Mouse (Mus musculus) forebrain, embryonic 11.5 days (tissue): ENCODE results near the gene Plrg1. TPM values are rescaled to one million over a fixed set of nuclear protein-coding genes. Genes with fewer than 3 reads are reported as not detected.

Experiments
- ATAC-seq: fragments of 200-750 bp; cut with Nextera tagmentation; replicated peaks from 2 replicates; pipeline ENCODE4 v1.8.0; 2017; ENCODE audit warnings: moderate TSS enrichment; ENCODE audit not compliant: low FRiP score
- DNase-seq: peaks from one replicate; pipeline ENCODE4 v3.0.0-alpha.2; 2017; ENCODE audit warnings: low spot score
- H3K27ac ChIP-seq: fragments of 300-500 bp; sonication (generic); 2 replicates; pipeline ENCODE4 v1.5.1; 2014; ENCODE audit warnings: low read depth, low read length
- H3K27me3 ChIP-seq: fragments of 300-500 bp; sonication (generic); 2 replicates; pipeline ENCODE4 v1.6.1; 2014; ENCODE audit warnings: mild to moderate bottlenecking, low read length, mixed read lengths; ENCODE audit not compliant: control insufficient read depth, insufficient read depth
- H3K36me3 ChIP-seq: fragments of 300-500 bp; sonication (generic); 2 replicates; pipeline ENCODE4 v1.6.1; 2014; ENCODE audit warnings: mild to moderate bottlenecking, low read length, moderate library complexity, mixed read lengths; ENCODE audit not compliant: control insufficient read depth, insufficient read depth
- H3K4me1 ChIP-seq: fragments of 300-500 bp; sonication (generic); replicated peaks from 2 replicates; pipeline ENCODE4 v1.6.1; 2014; ENCODE audit warnings: low read length, mixed read lengths; ENCODE audit not compliant: control insufficient read depth, insufficient read depth
- H3K4me2 ChIP-seq: fragments of 300-500 bp; sonication (generic); 2 replicates; pipeline ENCODE4 v1.6.1; 2014; ENCODE audit warnings: low read depth, mild to moderate bottlenecking, low read length, moderate library complexity, mixed read lengths; ENCODE audit not compliant: severe bottlenecking
- H3K4me3 ChIP-seq: fragments of 300-500 bp; sonication (generic); 2 replicates; pipeline ENCODE4 v1.5.1; 2014; ENCODE audit warnings: low read depth, low read length
- H3K9ac ChIP-seq: fragments of 300-500 bp; sonication (generic); 2 replicates; pipeline ENCODE4 v1.6.1; 2014; ENCODE audit warnings: low read length
- H3K9me3 ChIP-seq: fragments of 300-500 bp; sonication (generic); 2 replicates; pipeline ENCODE4 v1.6.1; 2016; ENCODE audit warnings: low read length, mixed read lengths; ENCODE audit not compliant: control insufficient read depth
- WGBS: fragments of 180-500 bp; shearing (Covaris S2); extraction: QIAGEN DNeasy Blood & Tissue Kit; methylation state at CpG from one replicate; pipeline ENCODE4 v1.1.7; 2014; 5-methylcytosine and 5-hydroxymethylcytosine counted together
- polyA plus RNA-seq: library from polyadenylated mRNA; unstranded; fragments of >200 nt; fragmentation: Nextera tagmentation; extraction: Ambion mirVana; gene quantifications from 2 replicates; pipeline ENCODE4 v1.2.1, GENCODE M21; 2014

Plrg1 gene
- polyA plus RNA-seq, 1 experiment from 2014 or later, result 129 TPM

GRCm38 (mm10) chr3:83039666-83040065 lies 15.7 kb upstream of the Plrg1 start:
- H3K36me3 ChIP-seq, result no peaks in the 10 kb centered on the region
- H3K27me3 ChIP-seq, result no peaks in the 10 kb centered on the region
- H3K4me1 ChIP-seq, result no peaks in the 10 kb centered on the region
- H3K4me3 ChIP-seq, result no peak overlapping the region
- no peak overlapping the region for H3K4me2 ChIP-seq
- no peaks in the 10 kb centered on the region for H3K9me3 ChIP-seq
- 76% methylated on average over 4 of the region's 4 CpGs for WGBS
- H3K27ac ChIP-seq, result no peak overlapping the region
- H3K9ac ChIP-seq, result no peak overlapping the region
- ATAC-seq, result no peak
- no peak for DNase-seq

GRCm38 (mm10) chr3:83042451-83042850 lies 12.9 kb upstream of the Plrg1 start:
- ATAC-seq, result no peak
- Histone ChIP-seq H3K9me3 (no peaks in the 10 kb centered on the region), H3K27ac (no peak overlapping the region), H3K4me2 (no peak overlapping the region), H3K9ac (no peak overlapping the region), H3K27me3 (no peaks in the 10 kb centered on the region), H3K4me1 (no peaks in the 10 kb centered on the region), H3K4me3 (no peak overlapping the region), H3K36me3 (no peaks in the 10 kb centered on the region)
- no peak for DNase-seq
- WGBS, result 89% methylated on average over 5 of the region's 5 CpGs

- no peak overlapping the region for H3K27ac ChIP-seq
- H3K4me2 ChIP-seq, result no peak overlapping the region
- H3K9ac ChIP-seq, result no peak overlapping the region
- H3K36me3 ChIP-seq, result no peaks in the 10 kb centered on the region
- no peak overlapping the region for H3K4me3 ChIP-seq
- no peaks in the 10 kb centered on the region for H3K27me3 ChIP-seq
- no peaks in the 10 kb centered on the region for H3K9me3 ChIP-seq
- WGBS, result 91% methylated on average over 11 of the region's 11 CpGs
- H3K4me1 ChIP-seq, result no peaks in the 10 kb centered on the region
- ATAC-seq, result no peak
- no peak for DNase-seq
Measured at GRCm38 (mm10) chr3:83046649-83047048, 8.7 kb upstream of the Plrg1 start.

- WGBS, result 89% methylated on average over 8 of the region's 8 CpGs
- Histone ChIP-seq H3K27ac (no peak within 1 kb of the TSS), H3K9ac (no peak within 1 kb of the TSS), H3K4me3 (no peak within 1 kb of the TSS), H3K9me3 (no peaks in the 10 kb centered on the region), H3K4me1 (no peaks in the 10 kb centered on the region), H3K4me2 (no peak within 1 kb of the TSS), H3K27me3 (no peaks in the 10 kb centered on the region), H3K36me3 (no peaks in the 10 kb centered on the region)
- no peak for ATAC-seq
- no peak for DNase-seq
Measured at GRCm38 (mm10) chr3:83049680-83050079, 5.6 kb upstream of the Plrg1 start, which contains the start of gene Fgb. Gene Fgb (minus strand): TSS chr3:83049863.

GRCm38 (mm10) chr3:83050661-83051060 lies 4.7 kb upstream of the Plrg1 start:
- Histone ChIP-seq H3K4me2 (no peak overlapping the region), H3K4me1 (no peaks in the 10 kb centered on the region), H3K9me3 (no peaks in the 10 kb centered on the region), H3K27ac (no peak overlapping the region), H3K27me3 (no peaks in the 10 kb centered on the region), H3K9ac (no peak overlapping the region), H3K36me3 (no peaks in the 10 kb centered on the region), H3K4me3 (no peak overlapping the region)
- no peak for DNase-seq
- no peak for ATAC-seq
- 77% methylated on average over 5 of the region's 5 CpGs for WGBS

GRCm38 (mm10) chr3:83052102-83052501 lies 3.2 kb upstream of the Plrg1 start:
- Histone ChIP-seq H3K4me1 (peaks cover 3% of the 10 kb centered on the region; the same call in 1 of the 2 replicates), H3K9ac (no peak overlapping the region), H3K9me3 (no peaks in the 10 kb centered on the region), H3K36me3 (no peaks in the 10 kb centered on the region; the same call in 1 of the 2 replicates), H3K27ac (no peak overlapping the region), H3K4me3 (no peak overlapping the region), H3K4me2 (no peak overlapping the region), H3K27me3 (no peaks in the 10 kb centered on the region)
- DNase-seq (no peak), ATAC-seq (no peak)
- WGBS, result 91% methylated on average over 5 of the region's 5 CpGs

- no peak overlapping the region for H3K27ac ChIP-seq
- H3K27me3 ChIP-seq, result no peaks in the 10 kb centered on the region
- no peak overlapping the region for H3K4me3 ChIP-seq
- H3K9me3 ChIP-seq, result no peaks in the 10 kb centered on the region
- 89% methylated on average over 7 of the region's 7 CpGs for WGBS
- H3K9ac ChIP-seq, result no peak overlapping the region
- H3K36me3 ChIP-seq, result no peaks in the 10 kb centered on the region; the same call in 1 of the 2 replicates
- DNase-seq, result no peak
- peaks cover 3% of the 10 kb centered on the region; the same call in 1 of the 2 replicates for H3K4me1 ChIP-seq
- no peak overlapping the region for H3K4me2 ChIP-seq
- ATAC-seq, result no peak
Measured at GRCm38 (mm10) chr3:83053126-83053525, 2.2 kb upstream of the Plrg1 start.

- no peaks in the 10 kb centered on the region for H3K27me3 ChIP-seq
- no peak overlapping the region for H3K4me3 ChIP-seq
- no peak overlapping the region for H3K27ac ChIP-seq
- no peak overlapping the region for H3K4me2 ChIP-seq
- ATAC-seq (no peak), DNase-seq (no peak)
- H3K9me3 ChIP-seq, result no peaks in the 10 kb centered on the region
- WGBS, result 38% methylated on average over 10 of the region's 10 CpGs
- H3K4me1 ChIP-seq, result peaks cover 3% of the 10 kb centered on the region; the same call in 1 of the 2 replicates
- H3K9ac ChIP-seq, result no peak overlapping the region
- H3K36me3 ChIP-seq, result no peaks in the 10 kb centered on the region; the same call in 1 of the 2 replicates
Measured at GRCm38 (mm10) chr3:83053758-83054157, 1.6 kb upstream of the Plrg1 start.

GRCm38 (mm10) chr3:83054759-83055158 lies 563 bp upstream of the Plrg1 start:
- Histone ChIP-seq H3K4me2 (no peak overlapping the region), H3K4me1 (peaks cover 3% of the 10 kb centered on the region; the same call in 1 of the 2 replicates), H3K4me3 (peak overlapping the region; percentile 76), H3K9me3 (no peaks in the 10 kb centered on the region), H3K27me3 (no peaks in the 10 kb centered on the region), H3K36me3 (no peaks in the 10 kb centered on the region; the same call in 1 of the 2 replicates), H3K27ac (no peak overlapping the region), H3K9ac (no peak overlapping the region)
- 36% methylated on average over 13 of the region's 13 CpGs for WGBS
- DNase-seq (no peak), ATAC-seq (no peak)
